Mouse (Mus musculus) myocyte (in vitro differentiated cells): ENCODE results near the gene Prss12.

Experiments
- TCF12 ChIP-seq: IDR thresholded peaks from one replicate; pipeline ENCODE4 v1.6.1; 2011; ENCODE audit warnings: mild to moderate bottlenecking, control low read depth; ENCODE audit not compliant: poor library complexity, insufficient read depth, severe bottlenecking
- USF1 ChIP-seq: IDR thresholded peaks from one replicate; pipeline ENCODE4 v1.6.1; 2011; ENCODE audit warnings: low read depth, mild to moderate bottlenecking, control low read depth, moderate library complexity

- TF ChIP-seq TCF12 (no peak), USF1 (no peak)
Observed at GRCm38 (mm10) chr3:123504783-123505182, 58.1 kb downstream of the Prss12 start.
